Mouse (Mus musculus): ENCODE data around the gene Cdc27.

Cdc27 gene

GRCm38 (mm10) chr11:104468751-104469268, 81.6 kb downstream of the Cdc27 start, which contains the start of gene Kansl1:
Kansl1 (minus strand) TSS chr11:104468861.
- DNase-seq = peak; percentile 58

DNA sequence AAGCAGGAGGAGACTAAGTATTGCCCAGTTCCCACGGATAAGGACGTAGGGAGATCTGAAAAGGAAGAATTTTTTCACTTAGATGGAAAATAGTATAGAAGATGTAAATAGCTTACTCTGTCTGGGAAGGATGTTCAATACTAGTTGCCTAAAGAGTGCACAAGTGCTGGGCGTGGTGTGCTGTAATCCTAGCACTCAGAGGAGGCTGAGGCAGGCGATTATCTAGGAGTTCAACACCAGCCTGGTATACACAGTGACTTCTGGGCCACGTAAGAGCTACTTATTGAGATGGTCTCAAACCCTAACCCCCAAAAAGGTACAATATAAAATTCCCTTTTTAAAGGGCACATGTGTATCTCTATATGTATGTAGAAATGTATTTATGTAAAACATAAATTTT, 82.7 kb downstream of the Cdc27 start:
- DNase-seq = no peak

- DNase-seq = peak; percentile 65
Observed at GRCm38 (mm10) chr11:104461551-104461950, 88.9 kb downstream of the Cdc27 start.

DNA sequence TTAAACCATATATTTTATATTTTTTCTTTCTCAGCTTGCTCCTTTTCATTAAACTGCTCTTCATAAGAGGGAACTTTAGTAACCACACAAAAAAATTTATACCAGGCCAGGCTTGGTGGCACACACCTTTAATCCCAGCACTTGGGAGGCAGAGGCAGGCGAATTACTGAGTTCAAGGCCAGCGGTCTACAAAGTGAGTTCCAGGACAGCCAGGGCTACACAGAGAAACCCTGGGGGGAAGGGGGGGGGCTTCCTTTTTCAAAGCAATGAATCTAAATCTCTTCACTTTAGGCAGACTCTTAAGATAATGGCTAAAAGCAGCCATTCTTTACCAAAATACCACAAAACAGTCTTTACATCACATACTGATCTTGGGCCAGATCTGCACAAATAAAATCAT, 90.7 kb downstream of the Cdc27 start:
- DNase-seq = no peak

- no peak for DNase-seq
Observed at GRCm38 (mm10) chr11:104458507-104458906, 91.9 kb downstream of the Cdc27 start.
